Mouse (Mus musculus) retina, adult 2 months (tissue): ENCODE results near the gene Sfxn5.
A peak's percentile ranks its signal among the peaks of the same experiment; 100 is the strongest.

Experiments used
- DNase-seq: peaks from one replicate; pipeline ENCODE4 v3.0.0-alpha.2; 2012; ENCODE audit warnings: low read depth, low spot score

The Sfxn5 gene

GRCm38 (mm10) chr6:85334251-85334650, 1.0 kb upstream of the Sfxn5 start:
- no peak for DNase-seq

- no peak for DNase-seq
Measured at GRCm38 (mm10) chr6:85333732-85334131, 510 bp upstream of the Sfxn5 start.

- DNase-seq: no peak
Measured at GRCm38 (mm10) chr6:85332351-85332999, 747 bp downstream of the Sfxn5 start.

- DNase-seq: no peak
Measured at GRCm38 (mm10) chr6:85331736-85332135, 1.5 kb downstream of the Sfxn5 start.

GRCm38 (mm10) chr6:85331221-85331735, 1.9 kb downstream of the Sfxn5 start:
- DNase-seq: no peak

GRCm38 (mm10) chr6:85329666-85330185, 3.5 kb downstream of the Sfxn5 start:
- DNase-seq: no peak

GRCm38 (mm10) chr6:85326564-85326963, 6.7 kb downstream of the Sfxn5 start:
- DNase-seq: no peak

- DNase-seq: no peak
Measured at GRCm38 (mm10) chr6:85325109-85325508, 8.1 kb downstream of the Sfxn5 start.

- no peak for DNase-seq
Measured at GRCm38 (mm10) chr6:85320445-85320866, 12.8 kb downstream of the Sfxn5 start.

GRCm38 (mm10) chr6:85316211-85316610, 17.0 kb downstream of the Sfxn5 start:
- DNase-seq: no peak

- DNase-seq: no peak
Measured at GRCm38 (mm10) chr6:85314064-85314798, 19.0 kb downstream of the Sfxn5 start.

GRCm38 (mm10) chr6:85307894-85308293, 25.3 kb downstream of the Sfxn5 start:
- no peak for DNase-seq

GRCm38 (mm10) chr6:85306375-85306774, 26.8 kb downstream of the Sfxn5 start:
- no peak for DNase-seq

GRCm38 (mm10) chr6:85305826-85306225, 27.4 kb downstream of the Sfxn5 start:
- no peak for DNase-seq

- no peak for DNase-seq
Measured at GRCm38 (mm10) chr6:85304966-85305365, 28.3 kb downstream of the Sfxn5 start.

GRCm38 (mm10) chr6:85302326-85303055, 30.7 kb downstream of the Sfxn5 start:
- DNase-seq: peak; percentile 16

- DNase-seq: no peak
Measured at GRCm38 (mm10) chr6:85295384-85296167, 37.6 kb downstream of the Sfxn5 start.

- DNase-seq: no peak
Measured at GRCm38 (mm10) chr6:85294004-85294379, 39.2 kb downstream of the Sfxn5 start.

GRCm38 (mm10) chr6:85293255-85294003, 39.8 kb downstream of the Sfxn5 start:
- no peak for DNase-seq
